Mouse (Mus musculus): ENCODE results near the gene Gm49320. TPM values are rescaled to one million over a fixed set of nuclear protein-coding genes. Genes with fewer than 3 reads are reported as not detected.

Gene Gm49320
- 0.22 and 0.53 TPM in 2 replicates for polyA plus RNA-seq (2014; fragmentation: Nextera tagmentation; extraction: Ambion mirVana)

DNA sequence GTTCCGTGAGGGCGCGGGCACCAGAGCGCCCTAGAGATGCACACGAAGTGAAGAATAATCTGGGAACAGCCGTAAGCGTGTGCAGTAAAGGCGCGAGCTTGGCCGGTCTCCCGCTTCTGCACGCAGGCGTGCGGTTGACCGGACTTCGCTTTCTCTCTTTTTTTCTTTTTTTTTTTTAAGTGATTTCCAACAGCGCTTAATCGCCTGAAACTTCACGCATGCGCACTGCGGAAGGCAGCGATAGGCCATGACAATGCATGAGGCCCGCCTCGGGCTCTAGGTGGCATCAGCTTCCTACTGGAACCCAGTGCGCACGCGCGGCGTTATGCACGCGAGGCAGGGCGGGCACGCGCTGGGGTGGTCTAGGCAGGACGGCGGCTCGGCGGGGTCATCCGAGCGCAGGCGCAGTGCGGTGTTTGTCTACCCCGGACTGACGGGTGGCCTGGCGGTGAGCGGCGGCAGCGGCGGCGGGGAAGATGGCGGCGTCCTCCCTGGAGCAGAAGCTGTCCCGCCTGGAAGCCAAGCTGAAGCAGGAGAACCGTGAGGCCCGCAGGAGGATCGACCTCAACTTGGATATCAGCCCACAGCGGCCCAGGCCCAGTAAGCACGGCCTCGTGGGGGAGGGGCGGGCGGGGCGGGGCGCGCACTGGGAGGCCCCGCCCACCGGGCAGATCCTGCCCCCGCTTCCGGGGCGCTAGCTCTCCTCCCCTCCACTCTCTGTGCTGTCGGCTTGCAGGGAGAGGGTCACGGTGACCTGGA lies at the start of gene Gm49320, which contains the start of gene Map2k7:
Gene Gm49320 (plus strand): TSS at position 432 of the 759 bp plus-strand sequence.
Gene Map2k7 (plus strand): TSS at position 307 of the 759 bp plus-strand sequence.
- H3K27me3 ChIP-seq (ENCODE audit: control insufficient read depth, insufficient read depth, low read length): no peaks in the 10 kb centered on the region
- H3K36me3 ChIP-seq (ENCODE audit: control insufficient read depth, insufficient read depth, low read length): peaks cover 35% of the 10 kb centered on the region
- no peaks in the 10 kb centered on the region for H3K9me3 ChIP-seq (ENCODE audit: control insufficient read depth, low read length)
- ATAC-seq (ENCODE audit: insufficient number of reproducible peaks, insufficient read depth, low FRiP score, low read depth): peak; percentile 94
- under 1% methylated on average over 66 of the region's 71 CpGs for WGBS
- H3K4me2 ChIP-seq (ENCODE audit: low read length): peak within 1 kb of the TSS; percentile 79
- peak within 1 kb of the TSS; percentile 80 for H3K9ac ChIP-seq (ENCODE audit: low read length)
- H3K4me3 ChIP-seq (ENCODE audit: control insufficient read depth in 1 of 2, insufficient read depth in 1 of 2, low read depth in 1 of 2, low read length in 2 of 2): peak within 1 kb of the TSS; percentile 69 to 72
- H3K4me1 ChIP-seq (ENCODE audit: control insufficient read depth in 2 of 2, insufficient read depth in 2 of 2, low read length in 2 of 2): peaks cover 14 to 17% of the 10 kb centered on the region in 2 experiments
- H3K27ac ChIP-seq (replicated peaks in 1 of 2; ENCODE audit: control insufficient read depth in 1 of 2, insufficient read depth in 1 of 2, low read depth in 2 of 2, low read length in 2 of 2): peak within 1 kb of the TSS; percentile 93 to 97

DNA sequence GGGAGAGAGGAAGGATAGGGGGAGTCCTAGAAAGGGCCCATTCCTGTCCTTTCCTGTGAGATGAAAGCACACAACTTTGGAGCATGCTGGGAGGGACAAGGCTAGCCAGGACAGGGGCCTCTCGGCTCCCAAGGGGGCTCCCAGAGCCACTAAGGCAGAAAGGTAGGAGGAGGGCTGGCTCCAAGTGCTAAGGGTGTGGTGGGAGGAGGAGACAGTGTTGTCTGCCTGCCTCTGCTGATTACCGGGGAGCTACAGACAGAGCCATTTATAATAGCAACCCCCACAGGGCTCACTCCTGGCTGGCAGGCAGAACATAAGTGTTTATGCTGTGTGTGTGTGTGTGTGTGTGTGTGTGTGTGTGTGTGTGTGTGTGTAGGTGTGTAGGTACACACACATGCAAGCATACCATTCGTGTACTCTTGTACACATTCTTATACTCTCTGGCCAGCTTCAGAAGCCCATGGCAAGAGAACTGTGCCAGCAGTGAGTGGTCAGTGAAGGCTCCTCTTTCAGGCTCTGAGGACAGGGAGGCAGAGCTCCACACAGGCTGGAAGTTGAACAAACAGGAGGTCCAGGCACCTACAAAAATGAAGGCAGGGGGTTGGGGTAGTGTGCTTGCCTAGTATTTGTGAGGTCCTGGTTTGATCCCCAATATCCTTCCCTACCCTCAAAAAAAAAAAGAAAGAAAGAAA lies 49.5 kb upstream of the Gm49320 start:
- H3K27me3 ChIP-seq (ENCODE audit: control insufficient read depth, insufficient read depth, low read length): no peaks in the 10 kb centered on the region
- H3K4me1 ChIP-seq (ENCODE audit: control insufficient read depth in 2 of 2, insufficient read depth in 2 of 2, low read length in 2 of 2): peaks cover 0 to 5% of the 10 kb centered on the region in 2 experiments; a peak in 1 of 4 replicates
- H3K27ac ChIP-seq (replicated peaks in 1 of 2; ENCODE audit: control insufficient read depth in 1 of 2, insufficient read depth in 1 of 2, low read depth in 2 of 2, low read length in 2 of 2): no peak overlapping the region
- no peak for ATAC-seq (ENCODE audit: insufficient number of reproducible peaks, insufficient read depth, low FRiP score, low read depth)
- H3K9me3 ChIP-seq (ENCODE audit: control insufficient read depth, low read length): no peaks in the 10 kb centered on the region
- no peak overlapping the region for H3K9ac ChIP-seq (ENCODE audit: low read length)
- 37% methylated on average over 3 of the region's 3 CpGs for WGBS
- H3K36me3 ChIP-seq (ENCODE audit: control insufficient read depth, insufficient read depth, low read length): peaks cover 46% of the 10 kb centered on the region
- H3K4me2 ChIP-seq (ENCODE audit: low read length): no peak overlapping the region
- no peak overlapping the region for H3K4me3 ChIP-seq (ENCODE audit: control insufficient read depth in 1 of 2, insufficient read depth in 1 of 2, low read depth in 1 of 2, low read length in 2 of 2)

DNA sequence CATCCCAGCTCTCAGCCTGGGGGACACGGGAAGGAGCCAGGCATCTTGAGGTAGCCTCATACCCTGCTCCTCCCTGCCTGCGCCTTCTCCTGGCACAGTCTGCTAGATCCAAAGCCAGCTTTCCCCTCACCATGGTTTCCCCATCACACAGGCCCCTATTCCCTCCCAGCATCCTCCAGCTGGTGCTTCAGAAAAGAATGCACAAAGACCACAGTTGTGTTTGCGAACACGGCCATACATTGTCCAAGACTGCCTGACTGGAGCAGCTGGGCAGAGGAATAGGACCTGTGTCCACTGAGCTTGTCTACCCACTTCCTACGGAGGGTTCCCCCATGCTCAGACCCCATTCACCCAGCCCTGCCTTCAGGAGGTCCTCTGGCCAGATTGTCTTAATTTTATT lies 46.4 kb upstream of the Gm49320 start:
- H3K27ac ChIP-seq (replicated peaks in 1 of 2; ENCODE audit: control insufficient read depth in 1 of 2, insufficient read depth in 1 of 2, low read depth in 2 of 2, low read length in 2 of 2): no peak overlapping the region
- H3K9me3 ChIP-seq (ENCODE audit: control insufficient read depth, low read length): no peaks in the 10 kb centered on the region
- no peak overlapping the region for H3K4me2 ChIP-seq (ENCODE audit: low read length)
- peaks cover 0 to 5% of the 10 kb centered on the region in 2 experiments; a peak in 1 of 4 replicates for H3K4me1 ChIP-seq (ENCODE audit: control insufficient read depth in 2 of 2, insufficient read depth in 2 of 2, low read length in 2 of 2)
- peaks cover 27% of the 10 kb centered on the region for H3K36me3 ChIP-seq (ENCODE audit: control insufficient read depth, insufficient read depth, low read length)
- WGBS: 67% methylated on average over 5 of the region's 5 CpGs
- no peaks in the 10 kb centered on the region for H3K27me3 ChIP-seq (ENCODE audit: control insufficient read depth, insufficient read depth, low read length)
- no peak overlapping the region for H3K9ac ChIP-seq (ENCODE audit: low read length)
- no peak for ATAC-seq (ENCODE audit: insufficient number of reproducible peaks, insufficient read depth, low FRiP score, low read depth)
- no peak overlapping the region for H3K4me3 ChIP-seq (ENCODE audit: control insufficient read depth in 1 of 2, insufficient read depth in 1 of 2, low read depth in 1 of 2, low read length in 2 of 2)

DNA sequence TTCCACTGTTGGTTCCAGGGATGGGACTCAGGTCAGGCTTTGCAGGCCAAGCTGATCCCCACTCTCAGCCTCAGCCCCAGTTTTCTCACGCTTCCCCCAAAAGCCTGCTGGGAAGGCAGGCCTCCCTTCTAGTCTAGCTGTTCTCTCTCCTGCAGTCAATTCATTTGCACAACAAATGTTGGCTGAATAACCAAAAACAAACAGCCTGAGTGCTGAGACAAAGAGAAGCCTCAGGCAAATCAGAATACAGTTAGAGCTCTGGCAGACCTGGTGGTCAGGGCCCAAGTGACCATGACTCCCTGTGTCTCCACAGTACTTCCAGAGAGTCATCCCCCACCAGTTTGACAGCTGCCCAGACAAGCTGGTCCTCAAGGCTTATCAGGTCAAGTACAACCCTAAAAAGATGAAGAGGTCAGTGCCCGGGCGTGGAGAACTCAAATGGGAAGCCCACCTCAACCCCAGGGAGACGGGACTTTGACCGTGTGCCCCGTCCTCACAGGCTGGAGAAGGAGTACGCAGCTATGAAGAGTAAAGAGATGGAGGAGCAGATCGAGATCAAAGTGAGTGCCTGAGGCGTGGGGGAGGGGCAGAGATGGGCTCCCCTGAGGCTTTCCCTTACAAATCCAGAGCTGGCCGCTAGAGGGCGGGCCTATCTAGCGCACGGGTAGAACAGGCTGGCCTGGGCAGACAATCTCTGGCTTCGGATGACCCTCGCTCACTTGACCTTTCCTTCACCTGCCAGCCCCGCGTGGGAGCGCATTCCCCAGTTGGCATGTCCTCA lies 45.7 kb upstream of the Gm49320 start:
- H3K36me3 ChIP-seq (ENCODE audit: control insufficient read depth, insufficient read depth, low read length): peaks cover 20% of the 10 kb centered on the region
- H3K27ac ChIP-seq (replicated peaks in 1 of 2; ENCODE audit: control insufficient read depth in 1 of 2, insufficient read depth in 1 of 2, low read depth in 2 of 2, low read length in 2 of 2): no peak overlapping the region
- 11% methylated on average over 18 of the region's 18 CpGs for WGBS
- 0 out of 2 replicates have a peak overlapping the region, but pooled peaks have one; percentile 14 for H3K4me2 ChIP-seq (ENCODE audit: low read length)
- no peaks in the 10 kb centered on the region for H3K27me3 ChIP-seq (ENCODE audit: control insufficient read depth, insufficient read depth, low read length)
- H3K4me3 ChIP-seq (ENCODE audit: control insufficient read depth in 1 of 2, insufficient read depth in 1 of 2, low read depth in 1 of 2, low read length in 2 of 2): no peak overlapping the region
- H3K9me3 ChIP-seq (ENCODE audit: control insufficient read depth, low read length): no peaks in the 10 kb centered on the region
- H3K9ac ChIP-seq (ENCODE audit: low read length): no peak overlapping the region
- ATAC-seq (ENCODE audit: insufficient number of reproducible peaks, insufficient read depth, low FRiP score, low read depth): peak; percentile 75
- H3K4me1 ChIP-seq (ENCODE audit: control insufficient read depth in 2 of 2, insufficient read depth in 2 of 2, low read length in 2 of 2): peaks cover 0 to 5% of the 10 kb centered on the region in 2 experiments; a peak in 1 of 4 replicates

- Histone ChIP-seq H3K9ac (ENCODE audit: low read length) (no peak overlapping the region), H3K36me3 (ENCODE audit: control insufficient read depth, insufficient read depth, low read length) (peaks cover 15% of the 10 kb centered on the region; the same call in 1 of the 2 replicates), H3K4me1 (ENCODE audit: control insufficient read depth in 2 of 2, insufficient read depth in 2 of 2, low read length in 2 of 2) (peaks cover 0 to 5% of the 10 kb centered on the region in 2 experiments; a peak in 1 of 4 replicates), H3K4me3 (ENCODE audit: control insufficient read depth in 1 of 2, insufficient read depth in 1 of 2, low read depth in 1 of 2, low read length in 2 of 2) (no peak overlapping the region), H3K4me2 (ENCODE audit: low read length) (0 out of 2 replicates have a peak overlapping the region, but pooled peaks have one; percentile 14), H3K27ac (replicated peaks in 1 of 2; ENCODE audit: control insufficient read depth in 1 of 2, insufficient read depth in 1 of 2, low read depth in 2 of 2, low read length in 2 of 2) (no peak overlapping the region), H3K27me3 (ENCODE audit: control insufficient read depth, insufficient read depth, low read length) (no peaks in the 10 kb centered on the region), H3K9me3 (ENCODE audit: control insufficient read depth, low read length) (no peaks in the 10 kb centered on the region)
- WGBS: 49% methylated on average over 7 of the region's 7 CpGs
- ATAC-seq (ENCODE audit: insufficient number of reproducible peaks, insufficient read depth, low FRiP score, low read depth): peak; percentile 11; the same call in 1 of the 2 replicates
Observed at GRCm38 (mm10) chr8:4193588-4193894, 45.1 kb upstream of the Gm49320 start.

GRCm38 (mm10) chr8:4201321-4201720 lies 37.3 kb upstream of the Gm49320 start:
- no peak for ATAC-seq (ENCODE audit: insufficient number of reproducible peaks, insufficient read depth, low FRiP score, low read depth)
- no peak overlapping the region for H3K4me3 ChIP-seq (ENCODE audit: control insufficient read depth in 1 of 2, insufficient read depth in 1 of 2, low read depth in 1 of 2, low read length in 2 of 2)
- H3K9ac ChIP-seq (ENCODE audit: low read length): no peak overlapping the region
- H3K4me2 ChIP-seq (ENCODE audit: low read length): no peak overlapping the region
- H3K4me1 ChIP-seq (ENCODE audit: control insufficient read depth in 2 of 2, insufficient read depth in 2 of 2, low read length in 2 of 2): peaks cover 2 to 8% of the 10 kb centered on the region in 2 experiments
- no peaks in the 10 kb centered on the region for H3K9me3 ChIP-seq (ENCODE audit: control insufficient read depth, low read length)
- H3K27me3 ChIP-seq (ENCODE audit: control insufficient read depth, insufficient read depth, low read length): peaks cover 24% of the 10 kb centered on the region
- H3K36me3 ChIP-seq (ENCODE audit: control insufficient read depth, insufficient read depth, low read length): peaks cover 7% of the 10 kb centered on the region; the same call in 1 of the 2 replicates
- WGBS: 49% methylated on average over 2 of the region's 2 CpGs
- H3K27ac ChIP-seq (replicated peaks in 1 of 2; ENCODE audit: control insufficient read depth in 1 of 2, insufficient read depth in 1 of 2, low read depth in 2 of 2, low read length in 2 of 2): no peak overlapping the region

Data from heart, embryonic 14.5 days (tissue).